Mouse (Mus musculus) naive thymus-derived CD4-positive, alpha-beta T cell, adult 2 months (primary cell): ENCODE measurements around the gene Zfp446.

Source experiments
- DNase-seq: peaks from one replicate; pipeline ENCODE4 v3.0.0-alpha.2; 2011; ENCODE audit warnings: low read depth

The Zfp446 gene

DNA sequence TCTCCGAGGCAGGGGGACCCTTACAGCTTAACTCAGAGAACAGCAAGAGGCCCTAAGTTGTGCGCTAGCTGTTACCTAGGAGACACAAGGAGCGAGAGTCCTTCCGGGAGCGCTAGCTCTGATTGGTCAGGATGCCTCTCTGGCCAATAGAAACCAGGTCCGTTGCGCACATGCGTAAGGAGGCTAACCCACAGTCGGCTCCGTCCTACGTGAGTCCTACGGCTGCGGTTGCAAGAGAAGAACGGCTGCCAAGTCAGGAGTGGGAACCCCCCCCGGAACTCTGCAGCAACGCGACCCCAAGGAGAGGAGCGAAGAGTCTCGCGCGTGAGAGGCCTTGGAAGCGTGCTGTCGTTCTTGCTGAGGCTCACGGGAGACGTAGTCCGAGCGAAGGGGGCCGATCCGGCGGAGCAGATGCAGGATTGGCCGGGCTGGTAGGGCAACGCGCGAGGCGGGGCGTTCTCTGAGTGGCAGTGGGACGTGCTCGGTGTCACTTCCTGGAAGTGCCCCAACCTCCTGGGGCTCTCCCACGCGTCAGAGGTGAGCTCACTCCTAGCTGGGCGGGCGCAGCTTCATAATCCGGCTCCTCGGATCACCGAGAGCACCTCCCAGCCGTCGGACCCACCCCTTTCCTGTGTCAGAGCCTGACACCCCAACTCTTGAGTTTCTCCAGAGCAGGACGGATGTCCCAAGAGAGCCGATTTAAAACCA lies at the start of gene Zfp446:
TSS of gene Zfp446 (plus strand) at position 167 of the 708 bp plus-strand sequence.
- DNase-seq = peak; percentile 98

- no peak for DNase-seq
Observed at GRCm38 (mm10) chr7:12933615-12934140, 44.0 kb upstream of the Zfp446 start.

DNA sequence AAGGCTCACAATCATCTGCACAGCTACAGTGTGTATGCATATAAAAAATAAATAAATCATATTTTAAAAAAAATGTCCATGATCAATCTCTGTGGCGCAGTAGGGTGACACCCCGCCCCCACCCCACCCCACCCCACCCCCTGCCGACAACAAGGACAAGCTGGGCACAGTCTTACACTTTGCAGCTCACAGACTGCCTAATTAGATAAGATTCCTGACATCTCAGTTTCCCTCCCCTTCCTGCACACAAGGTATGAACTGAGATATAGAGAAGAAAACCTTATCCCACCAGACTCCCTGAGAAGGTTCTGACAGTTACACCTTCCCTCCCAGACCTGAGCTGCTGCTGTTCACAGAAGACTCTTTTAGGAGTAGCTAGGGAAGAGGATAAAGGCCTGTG lies 42.8 kb upstream of the Zfp446 start:
- no peak for DNase-seq

GRCm38 (mm10) chr7:12937254-12937803 lies 40.3 kb upstream of the Zfp446 start:
- peak; percentile 40 for DNase-seq

DNA sequence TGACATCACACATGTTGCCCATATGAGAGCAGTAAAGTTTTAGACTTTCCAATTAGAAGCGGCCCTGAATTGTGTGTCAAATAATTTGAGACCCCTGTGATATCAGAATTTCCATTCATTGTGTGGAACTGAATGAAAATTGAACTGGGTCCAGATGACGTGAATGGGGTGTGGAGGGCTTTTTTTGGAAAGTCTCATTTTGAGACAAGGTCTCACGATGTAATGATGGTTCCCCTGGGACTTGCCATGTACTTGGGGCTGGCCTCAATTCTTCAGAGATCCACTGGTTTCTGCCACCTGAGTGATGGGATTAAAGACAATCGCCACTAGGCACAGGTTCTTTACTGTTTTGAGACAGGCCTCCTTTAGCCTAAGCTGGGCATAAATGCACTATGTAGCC lies 37.0 kb upstream of the Zfp446 start:
- DNase-seq = no peak

DNA sequence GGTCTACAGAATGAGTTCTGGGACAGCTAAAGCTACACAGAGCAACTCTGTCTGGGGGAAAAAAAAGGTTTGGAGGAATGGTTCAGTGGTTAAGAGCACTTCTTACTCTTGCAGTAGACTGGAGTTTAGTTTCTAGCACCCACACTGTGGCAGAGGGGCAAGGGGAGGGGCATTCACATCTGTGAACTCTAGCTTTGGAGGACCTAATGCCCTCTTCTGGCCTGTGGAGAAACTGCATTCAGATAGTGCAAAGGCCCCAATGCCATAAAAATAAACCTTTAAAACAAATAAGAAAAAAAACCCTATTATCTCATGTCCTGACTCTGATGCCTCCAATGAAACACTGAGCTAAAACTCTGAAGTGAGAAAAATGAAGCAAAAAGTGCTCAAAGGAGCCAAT lies 34.2 kb upstream of the Zfp446 start:
- DNase-seq = peak; percentile 70

GRCm38 (mm10) chr7:12949032-12949871 lies 28.4 kb upstream of the Zfp446 start:
- peak; percentile 98 for DNase-seq

DNA sequence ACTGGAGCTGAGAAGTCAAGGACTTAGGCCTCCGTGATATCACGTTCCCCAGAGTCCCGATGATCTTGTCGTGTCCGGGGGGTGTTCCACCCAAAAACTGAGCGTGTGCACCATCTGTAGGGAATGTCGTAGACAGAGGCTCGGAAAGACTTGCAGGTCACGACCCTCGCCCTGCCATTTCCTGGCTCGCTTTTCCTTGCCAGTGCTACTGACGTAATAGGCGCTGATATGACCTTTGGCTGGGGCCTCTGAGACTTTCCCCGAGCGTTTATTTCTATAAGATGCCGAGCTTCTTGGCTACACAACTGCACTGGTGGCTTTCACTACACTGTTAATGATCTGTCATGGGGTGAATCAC lies 27.8 kb upstream of the Zfp446 start:
- DNase-seq = no peak

DNA sequence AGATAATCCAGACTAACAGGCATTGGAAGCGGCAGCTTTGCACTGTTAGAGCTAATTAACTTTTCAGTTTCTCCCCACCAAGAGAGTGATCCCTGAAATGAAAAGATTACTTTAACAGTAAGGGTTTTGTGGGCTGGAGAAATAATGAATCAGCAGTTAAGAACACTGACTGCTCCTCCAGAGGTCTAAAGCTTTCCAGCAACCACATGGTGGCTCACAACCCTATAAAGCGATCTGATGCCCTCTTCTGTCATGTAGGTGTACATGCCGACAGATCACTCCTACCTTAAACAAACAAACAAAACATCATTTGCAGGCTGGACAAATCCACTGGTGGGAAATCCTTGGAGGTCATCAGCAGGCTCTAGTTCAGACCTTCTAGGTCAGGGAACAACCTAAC lies 22.8 kb upstream of the Zfp446 start:
- DNase-seq = no peak

- DNase-seq = no peak
Observed at GRCm38 (mm10) chr7:12957511-12957910, 20.1 kb upstream of the Zfp446 start.

- DNase-seq = no peak
Observed at GRCm38 (mm10) chr7:12958948-12959347, 18.7 kb upstream of the Zfp446 start.

- DNase-seq = no peak
Observed at GRCm38 (mm10) chr7:12959718-12960117, 17.9 kb upstream of the Zfp446 start.

GRCm38 (mm10) chr7:12961511-12962141 lies 16.0 kb upstream of the Zfp446 start:
- DNase-seq = peak; percentile 90

DNA sequence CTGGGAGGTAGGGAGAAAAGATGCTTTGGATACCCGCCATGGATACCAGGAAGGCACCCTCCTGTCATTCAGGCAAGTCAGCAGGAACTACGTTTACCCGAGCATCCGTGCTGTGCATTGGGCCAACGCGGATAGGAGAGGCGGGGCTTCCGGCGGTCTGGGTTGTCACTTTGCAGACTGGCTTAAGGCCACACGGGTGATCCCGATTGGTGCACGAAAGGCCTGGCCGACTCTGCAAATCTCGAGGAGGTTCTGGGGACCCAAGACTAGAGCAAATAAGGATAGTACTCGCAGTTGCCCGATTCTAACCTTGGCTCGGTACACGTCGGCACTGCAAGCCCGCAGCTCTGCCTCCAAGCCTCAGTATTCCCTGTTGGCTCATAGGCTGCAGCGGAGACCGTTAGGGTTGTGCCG lies 12.0 kb upstream of the Zfp446 start, which contains the start of gene Zfp324:
TSS of gene Zfp324 (plus strand) at position 161 of the 414 bp plus-strand sequence.
- DNase-seq = peak; percentile 89

DNA sequence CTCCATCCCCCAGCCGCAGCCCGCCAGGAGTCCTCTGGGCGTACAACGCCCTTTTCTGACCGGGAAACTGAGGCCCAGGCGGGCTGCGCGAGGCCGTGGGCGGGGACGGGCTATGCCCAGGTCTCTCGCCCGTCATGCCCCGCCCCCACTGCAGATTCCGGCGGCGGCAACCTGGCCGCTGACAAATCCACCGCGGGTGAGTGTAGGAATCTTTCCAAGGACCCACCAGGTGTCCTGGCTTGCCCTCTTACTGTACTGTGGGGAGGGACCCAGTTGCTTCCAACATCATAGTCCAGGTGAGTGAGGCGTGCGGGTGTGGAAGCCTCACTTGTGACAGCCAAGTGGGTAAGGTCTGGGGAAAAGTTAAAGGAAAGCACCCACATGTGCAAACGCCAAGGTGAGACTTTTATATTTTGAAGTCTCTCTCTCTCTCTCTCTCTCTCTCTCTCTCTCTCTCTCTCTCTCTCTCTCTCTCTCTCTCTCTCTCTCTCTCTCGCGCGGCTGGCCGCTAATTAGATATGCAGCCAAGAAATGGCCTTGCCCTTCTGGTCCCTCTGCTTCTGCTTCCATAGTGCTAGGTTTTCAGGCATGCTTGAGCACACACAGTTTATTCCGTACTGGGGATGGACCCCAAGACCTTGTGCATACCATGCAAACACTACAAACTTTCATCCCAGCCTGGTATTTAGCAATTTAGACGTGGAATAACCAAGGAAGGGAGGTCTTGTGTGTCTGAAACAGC lies 11.4 kb upstream of the Zfp446 start:
- DNase-seq = peak; percentile 72

- DNase-seq = no peak
Observed at GRCm38 (mm10) chr7:12970906-12971305, 6.7 kb upstream of the Zfp446 start.

DNA sequence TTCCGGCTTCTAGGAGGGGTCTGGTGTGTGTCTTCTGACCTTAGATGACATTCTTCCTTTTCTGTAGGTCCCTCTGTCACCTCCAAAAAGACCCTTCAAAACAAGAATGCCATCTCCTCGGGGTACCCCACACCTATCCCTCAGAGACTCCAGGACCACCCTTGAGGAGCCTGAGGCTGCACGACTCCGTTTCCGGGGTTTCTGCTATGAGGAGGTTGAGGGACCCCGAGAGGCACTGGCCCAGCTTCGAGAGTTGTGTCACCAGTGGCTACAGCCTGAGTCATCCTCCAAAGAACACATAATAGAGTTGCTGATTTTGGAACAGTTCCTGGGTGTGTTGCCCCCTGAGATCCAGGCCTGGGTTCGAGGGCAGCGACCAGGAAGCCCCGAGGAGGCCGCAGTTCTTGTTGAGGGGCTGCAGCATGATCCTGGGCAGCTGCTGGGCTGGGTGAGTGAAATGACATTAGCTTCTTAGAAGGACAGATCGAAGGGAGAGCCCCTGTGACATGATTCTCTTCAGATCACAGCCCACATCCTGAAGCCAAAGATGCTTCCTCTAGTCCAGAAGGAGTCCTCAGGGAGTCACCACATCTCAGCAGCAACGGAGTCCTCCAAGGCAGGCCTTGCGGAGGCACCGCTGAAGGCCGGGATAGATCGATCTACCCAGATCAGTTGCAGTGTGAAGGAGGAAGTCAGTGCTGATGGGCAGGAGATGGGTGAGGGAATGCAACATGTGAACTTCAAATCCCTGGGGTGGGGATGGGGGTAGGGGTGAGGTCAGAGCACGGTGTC lies 1.5 kb downstream of the Zfp446 start:
- DNase-seq = peak; percentile 36

- DNase-seq = peak; percentile 34
Observed at GRCm38 (mm10) chr7:12979776-12980175, 2.1 kb downstream of the Zfp446 start.

GRCm38 (mm10) chr7:12980291-12980690 lies 2.6 kb downstream of the Zfp446 start:
- no peak for DNase-seq

GRCm38 (mm10) chr7:12985724-12986123 lies 8.1 kb downstream of the Zfp446 start:
- DNase-seq = no peak

DNA sequence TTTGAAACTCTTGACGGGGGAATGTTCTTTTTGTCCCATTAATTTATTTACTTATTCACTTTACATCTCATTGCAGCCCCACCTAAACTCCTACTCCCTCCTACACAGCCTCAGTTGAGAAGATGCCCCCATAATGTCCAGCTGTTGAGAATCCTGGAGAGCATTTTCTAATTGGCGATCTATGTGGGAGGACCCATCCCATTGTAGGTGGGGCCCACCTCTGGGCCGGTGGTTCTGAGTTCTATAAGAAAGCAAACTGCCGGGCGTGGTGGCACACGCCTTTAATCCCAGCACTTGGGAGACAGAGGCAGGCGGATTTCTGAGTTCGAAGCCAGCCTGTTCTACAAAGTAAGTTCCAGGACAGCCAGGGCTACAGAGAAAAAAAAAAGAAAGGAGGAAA lies 9.3 kb downstream of the Zfp446 start:
- DNase-seq = no peak
